20 mouse cellular contexts compared by ENCODE assay signal in genomic region chr10:26327291-26327690, GRCm38 (mm10). TPM values are rescaled to one million over a fixed set of nuclear protein-coding genes. Genes with fewer than 3 reads are reported as not detected.
A peak's percentile ranks its signal among the peaks of the same experiment; 100 is the strongest.
DNase-seq lines count a peak whose midpoint lies in the region; ATAC-seq lines count a peak whose summit lies in the region.
"Had no signal": no experiment of that assay in that cellular context is flagged by ENCODE, and none has a peak within 500 bp of the region (broad histone marks: within the 10 kb centered on the region; RNA-seq: fewer than 3 reads in every experiment).

No protein-coding gene starts in this region.

- no peak overlapping the region for H3K4me3 ChIP-seq in neural tube, embryonic 11.5 days (ENCODE audit: low read depth, low read length)
- no peak overlapping the region for H3K4me3 ChIP-seq in hindbrain, embryonic 12.5 days
- H3K4me3 ChIP-seq in midbrain, embryonic 11.5 days (ENCODE audit: low read depth, low read length): no peak overlapping the region
- no peak overlapping the region for H3K4me3 ChIP-seq in neural tube, embryonic 13.5 days
- H3K4me3 ChIP-seq: embryonic facial prominence, embryonic 13.5 days; heart, embryonic 10.5 days; limb, embryonic 10.5 days had no signal

- 0 out of 2 replicates have a peak, but pooled peaks have one; percentile 25 for ATAC-seq in neural tube, embryonic 11.5 days (ENCODE audit: insufficient read depth, low FRiP score, low TSS enrichment)
- ATAC-seq in hindbrain, embryonic 12.5 days (ENCODE audit: low FRiP score): peak; percentile 53
- ATAC-seq in midbrain, embryonic 11.5 days (ENCODE audit: low FRiP score): peak; percentile 61
- ATAC-seq in neural tube, embryonic 13.5 days (ENCODE audit: low read depth): 0 out of 2 replicates have a peak, but pooled peaks have one; percentile 54
- ATAC-seq: liver, postnatal 0 days had no signal

- H3K36me3 ChIP-seq in neural tube, embryonic 11.5 days (ENCODE audit: control insufficient read depth, insufficient read depth, low read length): no peaks in the 10 kb centered on the region
- H3K36me3 ChIP-seq in hindbrain, embryonic 12.5 days: peaks cover 16% of the 10 kb centered on the region; the same call in 1 of the 2 replicates
- H3K36me3 ChIP-seq in midbrain, embryonic 11.5 days (ENCODE audit: control insufficient read depth, insufficient read depth, low read length): 0 out of 2 replicates have a peak, but pooled peaks cover 2% of the 10 kb centered on the region
- H3K36me3 ChIP-seq in neural tube, embryonic 13.5 days: peaks cover 25% of the 10 kb centered on the region

- WGBS in neural tube, embryonic 11.5 days: 79% methylated on average over 5 of the region's 5 CpGs
- 63% methylated on average over 5 of the region's 5 CpGs for WGBS in hindbrain, embryonic 12.5 days
- WGBS in midbrain, embryonic 11.5 days: 56% methylated on average over 5 of the region's 5 CpGs
- WGBS in neural tube, embryonic 13.5 days: 61% methylated on average over 5 of the region's 5 CpGs

- no peak overlapping the region for H3K27ac ChIP-seq in neural tube, embryonic 11.5 days (ENCODE audit: low read depth, low read length)
- H3K27ac ChIP-seq in hindbrain, embryonic 12.5 days: no peak overlapping the region
- no peak overlapping the region for H3K27ac ChIP-seq in midbrain, embryonic 11.5 days (ENCODE audit: low read depth, low read length)
- no peak overlapping the region for H3K27ac ChIP-seq in neural tube, embryonic 13.5 days (replicated peaks)
- H3K27ac ChIP-seq: embryonic facial prominence, embryonic 13.5 days; heart, embryonic 10.5 days; limb, embryonic 10.5 days had no signal

- H3K27me3 ChIP-seq in neural tube, embryonic 11.5 days (ENCODE audit: control insufficient read depth, insufficient read depth, low read length): no peaks in the 10 kb centered on the region
- H3K27me3 ChIP-seq in hindbrain, embryonic 12.5 days: no peaks in the 10 kb centered on the region
- H3K27me3 ChIP-seq in midbrain, embryonic 11.5 days (ENCODE audit: control insufficient read depth, insufficient read depth, low read length): no peaks in the 10 kb centered on the region
- no peaks in the 10 kb centered on the region for H3K27me3 ChIP-seq in neural tube, embryonic 13.5 days
- H3K27me3 ChIP-seq: embryonic facial prominence, embryonic 13.5 days had no signal

- H3K4me2 ChIP-seq in neural tube, embryonic 11.5 days (ENCODE audit: low read depth): no peak overlapping the region
- H3K4me2 ChIP-seq in hindbrain, embryonic 12.5 days (replicated peaks): no peak overlapping the region
- H3K4me2 ChIP-seq in midbrain, embryonic 11.5 days: no peak overlapping the region
- H3K4me2 ChIP-seq in neural tube, embryonic 13.5 days: no peak overlapping the region
- H3K4me2 ChIP-seq: embryonic facial prominence, embryonic 13.5 days had no signal

- H3K9me3 ChIP-seq in neural tube, embryonic 11.5 days (ENCODE audit: control insufficient read depth, low read length): no peaks in the 10 kb centered on the region
- H3K9me3 ChIP-seq in hindbrain, embryonic 12.5 days (replicated peaks): no peaks in the 10 kb centered on the region
- H3K9me3 ChIP-seq in midbrain, embryonic 11.5 days (ENCODE audit: control insufficient read depth, low read length): no peaks in the 10 kb centered on the region
- H3K9me3 ChIP-seq in neural tube, embryonic 13.5 days: no peaks in the 10 kb centered on the region
- H3K9me3 ChIP-seq: embryonic facial prominence, embryonic 13.5 days; heart, embryonic 10.5 days; limb, embryonic 10.5 days had no signal

- H3K4me1 ChIP-seq in neural tube, embryonic 11.5 days (ENCODE audit: control insufficient read depth, insufficient read depth, low read length): no peaks in the 10 kb centered on the region
- H3K4me1 ChIP-seq in hindbrain, embryonic 12.5 days: peaks cover 11% of the 10 kb centered on the region
- peaks cover 8% of the 10 kb centered on the region; the same call in 1 of the 2 replicates for H3K4me1 ChIP-seq in midbrain, embryonic 11.5 days (ENCODE audit: control insufficient read depth, insufficient read depth, low read length)
- H3K4me1 ChIP-seq in neural tube, embryonic 13.5 days (replicated peaks): peaks cover 23% of the 10 kb centered on the region
- H3K4me1 ChIP-seq: embryonic facial prominence, embryonic 13.5 days; heart, embryonic 10.5 days had no signal

- H3K9ac ChIP-seq in neural tube, embryonic 11.5 days (ENCODE audit: low read length): no peak overlapping the region
- H3K9ac ChIP-seq in hindbrain, embryonic 12.5 days: no peak overlapping the region
- no peak overlapping the region for H3K9ac ChIP-seq in midbrain, embryonic 11.5 days (ENCODE audit: low read length)
- no peak overlapping the region for H3K9ac ChIP-seq in neural tube, embryonic 13.5 days
- H3K9ac ChIP-seq: embryonic facial prominence, embryonic 13.5 days; liver, postnatal 0 days had no signal

- no peak for DNase-seq in neural tube, embryonic 11.5 days (ENCODE audit: low spot score)
- no peak for DNase-seq in neural tube, embryonic 10.5 days (ENCODE audit: extremely low spot score, low spot score)
- no peak for DNase-seq in midbrain, embryonic 11.5 days (ENCODE audit: low spot score, missing footprints)
- no peak for DNase-seq in B cell, adult 2 months
- no peak for DNase-seq in cerebellum, postnatal 36 days
- DNase-seq in urinary bladder, postnatal 25 days (ENCODE audit: low spot score): no peak
- DNase-seq: adrenal gland, adult 2 months; cerebellum, adult 8-10 months; heart, postnatal 10 days; kidney, adult 18-20 months; kidney, postnatal 25 days; layer of hippocampus, adult 9-11 months; liver, postnatal 0 days; lung, postnatal 14 days; thymus, postnatal 14 days had no signal

RNA-seq across cellular contexts. Expression of gene L3mbtl3, which starts 48.5 kb away (rescaled TPM):
- polyA plus RNA-seq in neural tube, embryonic 11.5 days (2014; fragmentation: Nextera tagmentation; extraction: Ambion mirVana): 20.0 and 20.5 TPM in 2 replicates
- polyA plus RNA-seq in hindbrain, embryonic 12.5 days (2016; fragmentation: Nextera tagmentation; extraction: Ambion mirVana): 25.0 and 25.9 TPM in 2 replicates
- 21.2 and 23.4 TPM in 2 replicates for polyA plus RNA-seq in midbrain, embryonic 11.5 days (2014; fragmentation: Nextera tagmentation; extraction: Ambion mirVana)
- 19.7 and 20.6 TPM in 2 replicates for polyA plus RNA-seq in neural tube, embryonic 13.5 days (2015; fragmentation: Nextera tagmentation; extraction: Ambion mirVana)
